Mouse (Mus musculus): ENCODE results near the gene Sbno1. TPM values are rescaled to one million over a fixed set of nuclear protein-coding genes. Genes with fewer than 3 reads are reported as not detected.
A peak's percentile ranks its signal among the peaks of the same experiment; 100 is the strongest.

Sbno1 gene
- polyA plus RNA-seq, 2 experiments, result 43.0 to 65.1 TPM

- Histone ChIP-seq H3K27me3 (ENCODE audit: control insufficient read depth, insufficient read depth, low read length) (no peaks in the 10 kb centered on the region), H3K9me3 (ENCODE audit: control insufficient read depth, low read length) (no peaks in the 10 kb centered on the region), H3K36me3 (ENCODE audit: control insufficient read depth, insufficient read depth, low read length) (no peaks in the 10 kb centered on the region), H3K4me1 (ENCODE audit: control insufficient read depth, insufficient read depth, low read length) (peaks cover 5% of the 10 kb centered on the region; the same call in 1 of the 2 replicates), H3K9ac (ENCODE audit: low read depth, low read length, severe bottlenecking) (no peak overlapping the region), H3K4me2 (replicated peaks; ENCODE audit: low read depth, low read length, severe bottlenecking) (no peak overlapping the region), H3K4me3 (replicated peaks; ENCODE audit: low read length) (no peak overlapping the region), H3K27ac (replicated peaks; ENCODE audit: low read depth, low read length) (no peak overlapping the region; the same call in 1 of the 2 replicates)
- ATAC-seq (ENCODE audit: low FRiP score, low read depth) (no peak), DNase-seq (ENCODE audit: low spot score) (no peak)
- TF ChIP-seq POLR2A (IDR thresholded peaks at IDR 0.05; ENCODE audit: borderline replicate concordance, extremely low read depth, insufficient read depth, insufficient read length), result no peak
- 84% methylated on average over 8 of the region's 8 CpGs for WGBS
Observed at GRCm38 (mm10) chr5:124338791-124339190, 87.0 kb downstream of the Sbno1 start.

DNA sequence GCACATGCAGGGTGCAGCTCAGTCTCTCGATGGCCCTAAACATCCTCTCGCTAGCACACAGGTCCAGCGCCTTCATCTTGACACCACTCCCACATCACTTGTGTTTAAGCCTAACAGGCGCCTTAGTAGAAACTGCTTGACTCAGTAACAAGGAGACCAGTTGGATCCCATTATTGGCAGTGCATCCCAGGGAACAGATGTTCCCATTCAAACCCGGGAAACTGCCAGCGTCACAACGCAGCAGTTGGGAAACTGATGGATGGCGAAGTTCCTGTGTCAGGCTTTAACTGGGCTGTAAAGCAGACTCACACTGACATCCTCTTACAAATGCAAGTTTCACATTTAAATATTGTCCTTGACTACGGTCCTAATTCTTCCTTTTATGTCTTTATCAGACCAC is 87.9 kb downstream of the Sbno1 start:
- ATAC-seq (ENCODE audit: low FRiP score, low read depth) (no peak), DNase-seq (ENCODE audit: low spot score) (no peak)
- H3K4me3 ChIP-seq (replicated peaks; ENCODE audit: low read length), result no peak overlapping the region
- no peaks in the 10 kb centered on the region for H3K9me3 ChIP-seq (ENCODE audit: control insufficient read depth, low read length)
- no peaks in the 10 kb centered on the region for H3K36me3 ChIP-seq (ENCODE audit: control insufficient read depth, insufficient read depth, low read length)
- H3K4me2 ChIP-seq (replicated peaks; ENCODE audit: low read depth, low read length, severe bottlenecking), result no peak overlapping the region
- peaks cover 5% of the 10 kb centered on the region; the same call in 1 of the 2 replicates for H3K4me1 ChIP-seq (ENCODE audit: control insufficient read depth, insufficient read depth, low read length)
- TF ChIP-seq POLR2A (IDR thresholded peaks at IDR 0.05; ENCODE audit: borderline replicate concordance, extremely low read depth, insufficient read depth, insufficient read length), result no peak
- WGBS, result 27% methylated on average over 9 of the region's 9 CpGs
- no peak overlapping the region for H3K27ac ChIP-seq (replicated peaks; ENCODE audit: low read depth, low read length)
- H3K9ac ChIP-seq (ENCODE audit: low read depth, low read length, severe bottlenecking), result peak overlapping the region; percentile 4; the same call in 1 of the 2 replicates
- H3K27me3 ChIP-seq (ENCODE audit: control insufficient read depth, insufficient read depth, low read length), result no peaks in the 10 kb centered on the region

DNA sequence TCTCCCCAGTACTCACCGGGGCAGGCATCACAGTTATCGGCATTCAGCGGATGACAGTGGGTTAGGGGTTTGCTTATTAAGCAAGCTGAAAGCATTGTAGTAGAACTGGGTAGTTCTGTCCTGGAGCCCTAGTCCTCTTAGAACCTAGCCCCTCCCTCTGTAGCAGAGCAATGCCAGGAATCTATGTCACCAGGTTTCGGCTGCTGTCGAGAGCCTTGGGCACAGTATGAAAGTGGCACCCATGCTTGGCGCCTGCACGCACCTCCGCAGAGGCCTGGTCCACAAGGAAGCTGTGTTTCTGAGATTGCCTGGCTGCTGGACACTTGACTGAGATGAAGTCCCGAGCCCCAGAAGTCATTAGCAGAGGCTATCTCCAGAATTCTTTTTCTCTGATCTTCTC is 88.7 kb downstream of the Sbno1 start:
- H3K27me3 ChIP-seq (ENCODE audit: control insufficient read depth, insufficient read depth, low read length), result no peaks in the 10 kb centered on the region
- H3K4me1 ChIP-seq (ENCODE audit: control insufficient read depth, insufficient read depth, low read length), result peaks cover 5% of the 10 kb centered on the region; the same call in 1 of the 2 replicates
- H3K9me3 ChIP-seq (ENCODE audit: control insufficient read depth, low read length), result no peaks in the 10 kb centered on the region
- DNase-seq (ENCODE audit: low spot score), result no peak
- no peak overlapping the region for H3K27ac ChIP-seq (replicated peaks; ENCODE audit: low read depth, low read length)
- no peak for TF ChIP-seq POLR2A (IDR thresholded peaks at IDR 0.05; ENCODE audit: borderline replicate concordance, extremely low read depth, insufficient read depth, insufficient read length)
- 88% methylated on average over 9 of the region's 9 CpGs for WGBS
- no peak for ATAC-seq (ENCODE audit: low FRiP score, low read depth)
- no peak overlapping the region for H3K4me2 ChIP-seq (replicated peaks; ENCODE audit: low read depth, low read length, severe bottlenecking)
- no peak overlapping the region for H3K9ac ChIP-seq (ENCODE audit: low read depth, low read length, severe bottlenecking)
- no peaks in the 10 kb centered on the region for H3K36me3 ChIP-seq (ENCODE audit: control insufficient read depth, insufficient read depth, low read length)
- H3K4me3 ChIP-seq (replicated peaks; ENCODE audit: low read length), result no peak overlapping the region

- no peak overlapping the region for H3K4me2 ChIP-seq (replicated peaks; ENCODE audit: low read depth, low read length, severe bottlenecking)
- H3K27me3 ChIP-seq (ENCODE audit: control insufficient read depth, insufficient read depth, low read length), result no peaks in the 10 kb centered on the region
- ATAC-seq (ENCODE audit: low FRiP score, low read depth) (peak; percentile 62), DNase-seq (ENCODE audit: low spot score) (peak; percentile 39)
- H3K9me3 ChIP-seq (ENCODE audit: control insufficient read depth, low read length), result no peaks in the 10 kb centered on the region
- TF ChIP-seq POLR2A (IDR thresholded peaks at IDR 0.05; ENCODE audit: borderline replicate concordance, extremely low read depth, insufficient read depth, insufficient read length), result no peak
- 0 out of 2 replicates have a peak overlapping the region, but pooled peaks have one; percentile 4 for H3K9ac ChIP-seq (ENCODE audit: low read depth, low read length, severe bottlenecking)
- 58% methylated on average over 6 of the region's 6 CpGs for WGBS
- H3K4me1 ChIP-seq (ENCODE audit: control insufficient read depth, insufficient read depth, low read length), result peaks cover 4% of the 10 kb centered on the region; the same call in 1 of the 2 replicates
- no peak overlapping the region for H3K4me3 ChIP-seq (replicated peaks; ENCODE audit: low read length)
- no peaks in the 10 kb centered on the region for H3K36me3 ChIP-seq (ENCODE audit: control insufficient read depth, insufficient read depth, low read length)
- H3K27ac ChIP-seq (replicated peaks; ENCODE audit: low read depth, low read length), result no peak overlapping the region
Observed at GRCm38 (mm10) chr5:124334392-124334791, 91.4 kb downstream of the Sbno1 start.

- H3K9ac ChIP-seq (ENCODE audit: low read depth, low read length, severe bottlenecking), result no peak overlapping the region
- no peaks in the 10 kb centered on the region for H3K27me3 ChIP-seq (ENCODE audit: control insufficient read depth, insufficient read depth, low read length)
- H3K36me3 ChIP-seq (ENCODE audit: control insufficient read depth, insufficient read depth, low read length), result no peaks in the 10 kb centered on the region
- ATAC-seq (ENCODE audit: low FRiP score, low read depth) (no peak), DNase-seq (ENCODE audit: low spot score) (no peak)
- WGBS, result 87% methylated on average over 6 of the region's 6 CpGs
- no peak overlapping the region for H3K4me2 ChIP-seq (replicated peaks; ENCODE audit: low read depth, low read length, severe bottlenecking)
- no peak for TF ChIP-seq POLR2A (IDR thresholded peaks at IDR 0.05; ENCODE audit: borderline replicate concordance, extremely low read depth, insufficient read depth, insufficient read length)
- H3K27ac ChIP-seq (replicated peaks; ENCODE audit: low read depth, low read length), result no peak overlapping the region
- H3K4me3 ChIP-seq (replicated peaks; ENCODE audit: low read length), result no peak overlapping the region
- H3K4me1 ChIP-seq (ENCODE audit: control insufficient read depth, insufficient read depth, low read length), result peaks cover 6% of the 10 kb centered on the region
- no peaks in the 10 kb centered on the region for H3K9me3 ChIP-seq (ENCODE audit: control insufficient read depth, low read length)
Observed at GRCm38 (mm10) chr5:124330086-124330485, 95.7 kb downstream of the Sbno1 start.

Data from limb, embryonic 14.5 days (tissue).